Mouse (Mus musculus) cortical plate, adult 2 months (tissue): ENCODE data around the gene Loxl1.
A peak's percentile ranks its signal among the peaks of the same experiment; 100 is the strongest.

ENCODE experiments used
- CTCF ChIP-seq: fragments of 200-500 bp; IDR thresholded peaks from 2 replicates; pipeline ENCODE4 v1.5.1; 2011; ENCODE audit warnings: mild to moderate bottlenecking, control low read depth, low read length; ENCODE audit not compliant: insufficient read depth; ENCODE audit errors: extremely low read depth
- POLR2A ChIP-seq: fragments of 200-500 bp; IDR thresholded peaks from 2 replicates; pipeline ENCODE4 v1.6.1; 2011; ENCODE audit warnings: mild to moderate bottlenecking, low read length, control low read depth; ENCODE audit not compliant: insufficient read depth; ENCODE audit errors: extremely low read depth

DNA sequence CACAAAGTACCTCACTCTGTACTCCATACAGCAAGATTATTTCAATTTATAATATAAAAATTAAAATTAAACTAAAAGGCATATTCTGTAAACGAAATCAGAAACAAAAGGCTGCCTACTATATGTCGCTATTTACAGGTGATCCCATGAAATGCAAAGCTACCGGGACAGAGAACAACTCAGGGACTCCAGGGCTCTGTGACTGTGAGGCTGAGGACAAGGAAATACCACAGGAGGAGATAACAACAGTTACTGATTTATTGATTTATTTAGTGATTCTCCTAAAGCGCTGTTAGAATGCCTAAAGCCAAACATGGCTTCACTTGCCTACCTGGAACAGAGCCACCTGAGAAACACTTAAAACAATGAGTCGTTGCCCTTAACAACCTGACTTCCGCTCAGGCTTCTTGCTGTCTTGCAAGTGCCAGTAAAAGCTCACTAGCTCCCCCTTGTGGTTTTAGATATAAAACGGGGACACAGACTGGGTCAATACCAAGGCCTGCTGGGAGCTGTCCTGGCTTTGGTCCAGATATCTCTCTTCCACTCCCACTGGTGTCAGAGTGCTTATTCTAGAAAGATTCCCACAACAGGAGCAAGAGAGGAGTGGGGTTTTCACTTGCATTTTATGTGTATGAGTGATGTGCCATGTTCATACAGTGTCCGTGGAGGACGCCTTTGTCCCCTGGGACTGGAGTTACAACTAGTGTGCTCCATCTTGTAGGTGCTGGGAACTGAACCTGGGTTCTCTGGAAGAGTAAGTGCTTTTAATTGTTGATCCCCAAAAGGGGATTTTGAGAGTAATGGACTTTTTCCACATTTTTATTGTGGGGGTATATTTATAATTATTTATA lies 32.5 kb downstream of the Loxl1 start:
- no peak for TF ChIP-seq POLR2A
- TF ChIP-seq CTCF, result peak; percentile 68
